ENCODE assay signal across 17 mouse cellular contexts in genomic region chr7:64156918-64157690, GRCm38 (mm10). TPM values are rescaled to one million over a fixed set of nuclear protein-coding genes. Genes with fewer than 3 reads are reported as not detected.
DNase-seq lines count a peak whose midpoint lies in the region; ATAC-seq and TF ChIP-seq lines count a peak whose summit lies in the region.
"Had no signal": no experiment of that assay in that cellular context is flagged by ENCODE, and none has a peak within 500 bp of the region (broad histone marks: within the 10 kb centered on the region; RNA-seq: fewer than 3 reads in every experiment).

No protein-coding gene starts in this region.

- H3K4me1 ChIP-seq in embryonic facial prominence, embryonic 15.5 days, result peaks cover 26% of the 10 kb centered on the region
- H3K4me1 ChIP-seq in embryonic facial prominence, embryonic 10.5 days, result peaks cover 28% of the 10 kb centered on the region
- H3K4me1 ChIP-seq in ES-E14 (ENCODE audit: control insufficient read depth in 2 of 2, insufficient read depth in 2 of 2, low read length in 2 of 2, poor library complexity in 1 of 2), result peaks cover 0 to 20% of the 10 kb centered on the region in 2 experiments; a peak in 3 of 4 replicates
- peaks cover 30% of the 10 kb centered on the region for H3K4me1 ChIP-seq in hindbrain, embryonic 13.5 days (replicated peaks)
- H3K4me1 ChIP-seq: intestine, embryonic 15.5 days had no signal

- H3K36me3 ChIP-seq in embryonic facial prominence, embryonic 15.5 days, result no peaks in the 10 kb centered on the region
- no peaks in the 10 kb centered on the region for H3K36me3 ChIP-seq in embryonic facial prominence, embryonic 10.5 days (replicated peaks)
- no peaks in the 10 kb centered on the region for H3K36me3 ChIP-seq in ES-E14 (ENCODE audit: control insufficient read depth, insufficient read depth, low read length, poor library complexity, severe bottlenecking)
- no peaks in the 10 kb centered on the region for H3K36me3 ChIP-seq in hindbrain, embryonic 13.5 days
- H3K36me3 ChIP-seq: forebrain, embryonic 10.5 days; heart, embryonic 13.5 days; intestine, embryonic 15.5 days; limb, embryonic 12.5 days; liver, embryonic 13.5 days; midbrain, embryonic 13.5 days had no signal

- no peak overlapping the region for H3K9ac ChIP-seq in embryonic facial prominence, embryonic 15.5 days
- H3K9ac ChIP-seq in ES-E14 (ENCODE audit: insufficient read depth, low read depth, low read length, poor library complexity, severe bottlenecking), result no peak overlapping the region
- no peak overlapping the region for H3K9ac ChIP-seq in hindbrain, embryonic 13.5 days
- H3K9ac ChIP-seq: heart, embryonic 13.5 days; intestine, embryonic 15.5 days; limb, embryonic 12.5 days; liver, embryonic 13.5 days; midbrain, embryonic 13.5 days had no signal

- in situ Hi-C loops in ES-E14 (cut with MboI; ENCODE audit: low sequenced_read_pairs in 2 of 2, unreplicated experiment in 2 of 2), result no loop called here

- no peak for DNase-seq in embryonic facial prominence, embryonic 10.5 days (ENCODE audit: low spot score)
- DNase-seq in layer of hippocampus, adult 2 months (ENCODE audit: low spot score in 2 of 2), result no peak
- no peak for DNase-seq in layer of hippocampus, postnatal 25 days (ENCODE audit: extremely low spot score in 1 of 2, low spot score in 1 of 2)
- DNase-seq in 3T3-L1 (ENCODE audit: low read depth, low spot score), result peak; percentile 13
- DNase-seq in ES-E14 (ENCODE audit: low read depth, low spot score), result no peak
- DNase-seq: B cell, adult 2 months; liver, embryonic 13.5 days had no signal

- no peak for TF ChIP-seq CTCF in layer of hippocampus, adult 2 months (conservative IDR thresholded peaks at IDR 0.05)

- no peak overlapping the region for H3K4me3 ChIP-seq in embryonic facial prominence, embryonic 15.5 days (replicated peaks)
- H3K4me3 ChIP-seq in embryonic facial prominence, embryonic 10.5 days, result no peak overlapping the region
- no peak overlapping the region for H3K4me3 ChIP-seq in layer of hippocampus, adult 2 months
- no peak overlapping the region for H3K4me3 ChIP-seq in ES-E14 (ENCODE audit: insufficient read depth in 1 of 2, low read depth in 1 of 2, low read length in 2 of 2, poor library complexity in 1 of 2, severe bottlenecking in 1 of 2)
- no peak overlapping the region for H3K4me3 ChIP-seq in hindbrain, embryonic 13.5 days
- H3K4me3 ChIP-seq: forebrain, embryonic 10.5 days; heart, embryonic 13.5 days; intestine, embryonic 15.5 days; limb, embryonic 12.5 days; liver, embryonic 13.5 days; megakaryocyte, embryonic 14.5 days; midbrain, embryonic 13.5 days had no signal

- H3K4me2 ChIP-seq in embryonic facial prominence, embryonic 15.5 days (replicated peaks), result no peak overlapping the region
- no peak overlapping the region for H3K4me2 ChIP-seq in hindbrain, embryonic 13.5 days
- H3K4me2 ChIP-seq: heart, embryonic 13.5 days; intestine, embryonic 15.5 days; limb, embryonic 12.5 days; liver, embryonic 13.5 days; midbrain, embryonic 13.5 days had no signal

- H3K27me3 ChIP-seq in embryonic facial prominence, embryonic 15.5 days, result no peaks in the 10 kb centered on the region
- H3K27me3 ChIP-seq in embryonic facial prominence, embryonic 10.5 days (replicated peaks; ENCODE audit: low read depth, poor library complexity, severe bottlenecking), result no peaks in the 10 kb centered on the region
- H3K27me3 ChIP-seq in hindbrain, embryonic 13.5 days, result no peaks in the 10 kb centered on the region
- H3K27me3 ChIP-seq: heart, embryonic 13.5 days; intestine, embryonic 15.5 days; liver, embryonic 13.5 days; midbrain, embryonic 13.5 days had no signal

- H3K27ac ChIP-seq in embryonic facial prominence, embryonic 15.5 days (replicated peaks), result 0 out of 2 replicates have a peak overlapping the region, but pooled peaks have one; percentile 5
- H3K27ac ChIP-seq in embryonic facial prominence, embryonic 10.5 days (replicated peaks), result no peak overlapping the region
- peak overlapping the region; percentile 86 for H3K27ac ChIP-seq in layer of hippocampus, adult 2 months
- H3K27ac ChIP-seq in ES-E14 (ENCODE audit: insufficient read depth, low read depth, low read length, poor library complexity, severe bottlenecking), result no peak overlapping the region
- no peak overlapping the region for H3K27ac ChIP-seq in hindbrain, embryonic 13.5 days
- H3K27ac ChIP-seq: forebrain, embryonic 10.5 days; intestine, embryonic 15.5 days; limb, embryonic 12.5 days; liver, embryonic 13.5 days; midbrain, embryonic 13.5 days had no signal

- WGBS in embryonic facial prominence, embryonic 15.5 days, result 53% methylated on average over 7 of the region's 7 CpGs
- WGBS in embryonic facial prominence, embryonic 10.5 days, result 64% methylated on average over 7 of the region's 7 CpGs
- WGBS in hindbrain, embryonic 13.5 days, result 57% methylated on average over 7 of the region's 7 CpGs

- H3K9me3 ChIP-seq in embryonic facial prominence, embryonic 15.5 days (replicated peaks), result no peaks in the 10 kb centered on the region
- no peaks in the 10 kb centered on the region for H3K9me3 ChIP-seq in embryonic facial prominence, embryonic 10.5 days
- no peaks in the 10 kb centered on the region for H3K9me3 ChIP-seq in ES-E14 (ENCODE audit: control insufficient read depth, insufficient read depth, low read depth, low read length)
- no peaks in the 10 kb centered on the region for H3K9me3 ChIP-seq in hindbrain, embryonic 13.5 days
- H3K9me3 ChIP-seq: forebrain, embryonic 10.5 days; heart, embryonic 13.5 days; intestine, embryonic 15.5 days; limb, embryonic 12.5 days; liver, embryonic 13.5 days; midbrain, embryonic 13.5 days had no signal

- no peak for ATAC-seq in embryonic facial prominence, embryonic 15.5 days (ENCODE audit: insufficient number of reproducible peaks, low FRiP score, low TSS enrichment, low read depth)
- no peak for ATAC-seq in hindbrain, embryonic 13.5 days (ENCODE audit: low FRiP score)

TF ChIP-seq in ES-E14, 5 proteins besides CTCF, POLR2A, EP300 and RAD21:
- no peak for TF ChIP-seq HCFC1 (IDR thresholded peaks at IDR 0.05; ENCODE audit: borderline replicate concordance, insufficient read depth, low read length)
- peak; percentile 73 for TF ChIP-seq MAFK (IDR thresholded peaks at IDR 0.05; ENCODE audit: insufficient read depth, low read depth, low read length)
- no peak for TF ChIP-seq CHD2 (IDR thresholded peaks at IDR 0.05; ENCODE audit: low read depth, low read length)

RNA-seq across cellular contexts. Expression of gene Trpm1, which starts 3.5 kb away (rescaled TPM):
- 4.2 and 4.5 TPM in 2 replicates for polyA plus RNA-seq in embryonic facial prominence, embryonic 15.5 days (2015; fragmentation: Nextera tagmentation; extraction: Ambion mirVana)
- 13.0 and 16.0 TPM in 2 replicates for polyA plus RNA-seq in embryonic facial prominence, embryonic 10.5 days (2016; fragmentation: Nextera tagmentation; extraction: Ambion mirVana)
- not detected for total RNA-seq in layer of hippocampus, adult 2 months (2021)
- total RNA-seq in layer of hippocampus, postnatal 25 days (2021), result under 1 TPM; 0.27 to 0.35 TPM
- 0.53 and 0.94 TPM in 2 replicates for total RNA-seq in ES-E14 (2012; rRNA removed)
- 0.26 and 0.66 TPM in 2 replicates for polyA plus RNA-seq in hindbrain, embryonic 13.5 days (2015; fragmentation: Nextera tagmentation; extraction: Ambion mirVana)
- total RNA-seq: hematopoietic stem cell, adult 5-6 weeks; monocyte, adult 5-6 weeks had no signal
- polyA plus RNA-seq: intestine, embryonic 15.5 days; liver, embryonic 13.5 days had no signal

Comparison
In these comparisons a context has a peak if more than half of its experiments do, and no peak if none do; other contexts are left out.
1. H3K27ac ChIP-seq: peak in embryonic facial prominence, embryonic 15.5 days (single experiment) and layer of hippocampus, adult 2 months (single experiment); none in embryonic facial prominence, embryonic 10.5 days (single experiment), ES-E14 (single experiment) and hindbrain, embryonic 13.5 days (single experiment).